10 mouse cellular contexts compared by ENCODE assay signal in the genomic region with DNA sequence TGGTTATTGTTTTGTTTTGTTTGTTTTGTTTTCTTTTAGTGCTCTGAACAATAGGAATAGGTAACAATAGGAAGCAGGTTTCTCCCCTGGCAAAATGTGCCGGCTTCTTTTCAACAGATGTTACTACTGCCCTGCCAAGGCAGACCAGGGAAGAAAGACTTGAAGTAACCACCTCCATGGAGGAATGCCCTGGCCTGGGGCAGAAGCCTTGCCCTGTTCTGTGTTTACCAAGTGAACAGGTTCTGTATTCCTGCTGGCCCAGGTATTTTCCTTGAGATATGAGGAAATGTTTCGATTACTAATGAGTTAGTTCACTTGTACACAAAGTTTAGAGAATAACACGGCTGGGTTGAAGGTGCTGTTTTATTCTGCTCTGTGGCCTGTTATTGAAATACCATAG. TPM values are rescaled to one million over a fixed set of nuclear protein-coding genes. Genes with fewer than 3 reads are reported as not detected.
DNase-seq lines count a peak whose midpoint lies in the region; ATAC-seq and TF ChIP-seq lines count a peak whose summit lies in the region.
"Had no signal": no experiment of that assay in that cellular context is flagged by ENCODE, and none has a peak within 500 bp of the region (broad histone marks: within the 10 kb centered on the region; RNA-seq: fewer than 3 reads in every experiment).

No protein-coding gene starts in this region.

- TF ChIP-seq CTCF in hindbrain, postnatal 0 days (IDR thresholded peaks at IDR 0.05; ENCODE audit: low read depth): no peak

- no peak for DNase-seq in neural tube, embryonic 11.5 days (ENCODE audit: low spot score)
- no peak for DNase-seq in neural tube, embryonic 10.5 days (ENCODE audit: extremely low spot score, low spot score)
- DNase-seq in hindbrain, postnatal 0 days (ENCODE audit: low spot score): no peak
- no peak for DNase-seq in limb, embryonic 14.5 days (ENCODE audit: low spot score)
- no peak for DNase-seq in urinary bladder, postnatal 4 days (ENCODE audit: low spot score in 2 of 2)
- DNase-seq in layer of hippocampus, adult 9-10 months (ENCODE audit: low spot score): no peak
- DNase-seq: thymus, postnatal 14 days had no signal

- TF ChIP-seq POLR2A in limb, embryonic 14.5 days (IDR thresholded peaks at IDR 0.05; ENCODE audit: borderline replicate concordance, extremely low read depth, insufficient read depth, insufficient read length): no peak

- no peaks in the 10 kb centered on the region for H3K9me3 ChIP-seq in neural tube, embryonic 11.5 days (ENCODE audit: control insufficient read depth, low read length)
- H3K9me3 ChIP-seq in hindbrain, postnatal 0 days (ENCODE audit: low read length): no peaks in the 10 kb centered on the region
- no peaks in the 10 kb centered on the region for H3K9me3 ChIP-seq in limb, embryonic 14.5 days (ENCODE audit: control insufficient read depth, low read length)
- no peaks in the 10 kb centered on the region for H3K9me3 ChIP-seq in stomach, embryonic 14.5 days (ENCODE audit: control insufficient read depth, low read depth, low read length)

- no peak for ATAC-seq in neural tube, embryonic 11.5 days (ENCODE audit: insufficient read depth, low FRiP score, low TSS enrichment)
- ATAC-seq in hindbrain, postnatal 0 days: no peak
- no peak for ATAC-seq in limb, embryonic 14.5 days (ENCODE audit: low FRiP score, low read depth)
- no peak for ATAC-seq in stomach, embryonic 14.5 days (ENCODE audit: insufficient number of reproducible peaks, insufficient read depth, low FRiP score, low read depth)
- no peak for ATAC-seq in erythroid progenitor cell, adult 5-6 weeks (replicated peaks; ENCODE audit: low FRiP score, poor library complexity, severe bottlenecking)

- H3K27ac ChIP-seq in neural tube, embryonic 11.5 days (ENCODE audit: low read depth, low read length): no peak overlapping the region
- no peak overlapping the region for H3K27ac ChIP-seq in hindbrain, postnatal 0 days
- H3K27ac ChIP-seq in limb, embryonic 14.5 days (replicated peaks; ENCODE audit: low read depth, low read length): no peak overlapping the region
- H3K27ac ChIP-seq in stomach, embryonic 14.5 days (ENCODE audit: low read length): no peak overlapping the region
- H3K27ac ChIP-seq: macrophage had no signal

- H3K4me2 ChIP-seq in neural tube, embryonic 11.5 days (ENCODE audit: low read depth): peak overlapping the region; percentile 86; the same call in 1 of the 2 replicates
- H3K4me2 ChIP-seq in hindbrain, postnatal 0 days (ENCODE audit: low read depth, low read length): peak overlapping the region; percentile 96
- no peak overlapping the region for H3K4me2 ChIP-seq in limb, embryonic 14.5 days (replicated peaks; ENCODE audit: low read depth, low read length, severe bottlenecking)
- peak overlapping the region; percentile 83 for H3K4me2 ChIP-seq in stomach, embryonic 14.5 days (replicated peaks; ENCODE audit: low read depth, low read length)

- no peak overlapping the region for H3K9ac ChIP-seq in neural tube, embryonic 11.5 days (ENCODE audit: low read length)
- no peak overlapping the region for H3K9ac ChIP-seq in hindbrain, postnatal 0 days (replicated peaks; ENCODE audit: low read length)
- no peak overlapping the region for H3K9ac ChIP-seq in limb, embryonic 14.5 days (ENCODE audit: low read depth, low read length, severe bottlenecking)
- H3K9ac ChIP-seq in stomach, embryonic 14.5 days (replicated peaks; ENCODE audit: low read depth, low read length): peak overlapping the region; percentile 87; the same call in 1 of the 2 replicates

- H3K4me1 ChIP-seq in neural tube, embryonic 11.5 days (ENCODE audit: control insufficient read depth, insufficient read depth, low read length): peaks cover 6% of the 10 kb centered on the region
- peaks cover 8% of the 10 kb centered on the region for H3K4me1 ChIP-seq in hindbrain, postnatal 0 days (ENCODE audit: insufficient read depth, low read length)
- peaks cover 9% of the 10 kb centered on the region; the same call in 1 of the 2 replicates for H3K4me1 ChIP-seq in limb, embryonic 14.5 days (ENCODE audit: control insufficient read depth, insufficient read depth, low read length)
- peaks cover 6% of the 10 kb centered on the region; the same call in 1 of the 2 replicates for H3K4me1 ChIP-seq in stomach, embryonic 14.5 days (ENCODE audit: control insufficient read depth, insufficient read depth, low read length)

- H3K36me3 ChIP-seq in neural tube, embryonic 11.5 days (ENCODE audit: control insufficient read depth, insufficient read depth, low read length): no peaks in the 10 kb centered on the region
- H3K36me3 ChIP-seq in hindbrain, postnatal 0 days (ENCODE audit: insufficient read depth, low read length): no peaks in the 10 kb centered on the region
- 0 out of 2 replicates have a peak, but pooled peaks cover 6% of the 10 kb centered on the region for H3K36me3 ChIP-seq in limb, embryonic 14.5 days (ENCODE audit: control insufficient read depth, insufficient read depth, low read length)
- H3K36me3 ChIP-seq in stomach, embryonic 14.5 days (ENCODE audit: control insufficient read depth, insufficient read depth, low read length): no peaks in the 10 kb centered on the region; the same call in 1 of the 2 replicates

- peak overlapping the region; percentile 74; the same call in 1 of the 2 replicates for H3K4me3 ChIP-seq in neural tube, embryonic 11.5 days (ENCODE audit: low read depth, low read length)
- H3K4me3 ChIP-seq in hindbrain, postnatal 0 days (ENCODE audit: low read length): peak overlapping the region; percentile 75; the same call in 1 of the 2 replicates
- 0 out of 2 replicates have a peak overlapping the region, but pooled peaks have one; percentile 63 for H3K4me3 ChIP-seq in limb, embryonic 14.5 days (replicated peaks; ENCODE audit: low read length)
- peak overlapping the region; percentile 70 for H3K4me3 ChIP-seq in stomach, embryonic 14.5 days (ENCODE audit: low read depth, low read length)

- no peaks in the 10 kb centered on the region for H3K27me3 ChIP-seq in neural tube, embryonic 11.5 days (ENCODE audit: control insufficient read depth, insufficient read depth, low read length)
- no peaks in the 10 kb centered on the region for H3K27me3 ChIP-seq in hindbrain, postnatal 0 days (ENCODE audit: insufficient read depth, low read length)
- H3K27me3 ChIP-seq in limb, embryonic 14.5 days (ENCODE audit: control insufficient read depth, insufficient read depth, low read length): no peaks in the 10 kb centered on the region
- no peaks in the 10 kb centered on the region for H3K27me3 ChIP-seq in stomach, embryonic 14.5 days (ENCODE audit: control insufficient read depth, insufficient read depth, low read length)

- 65% methylated on average over 3 of the region's 3 CpGs for WGBS in neural tube, embryonic 11.5 days
- WGBS in hindbrain, postnatal 0 days: 63% methylated on average over 3 of the region's 3 CpGs
- WGBS in limb, embryonic 14.5 days: 72% methylated on average over 3 of the region's 3 CpGs
- 52% methylated on average over 3 of the region's 3 CpGs for WGBS in stomach, embryonic 14.5 days

RNA-seq across cellular contexts. Expression of a gene that starts 1.4 kb away (rescaled TPM):
- 20.7 and 23.1 TPM in 2 replicates for polyA plus RNA-seq in neural tube, embryonic 11.5 days (2014; fragmentation: Nextera tagmentation; extraction: Ambion mirVana)
- 10.8 and 13.8 TPM in 2 replicates for total RNA-seq in hindbrain, postnatal 0 days (2014; rRNA removed)
- 42.4 and 43.1 TPM in 2 replicates for polyA plus RNA-seq in hindbrain, postnatal 0 days (2015; fragmentation: Nextera tagmentation; extraction: Ambion mirVana)
- polyA plus RNA-seq in limb, embryonic 14.5 days (2012; rRNA removed): 6.5 and 7.4 TPM in 2 replicates
- 11.3 and 13.1 TPM in 2 replicates for polyA plus RNA-seq in limb, embryonic 14.5 days (2014; fragmentation: Nextera tagmentation; extraction: Ambion mirVana)
- 23.4 and 24.2 TPM in 2 replicates for polyA plus RNA-seq in stomach, embryonic 14.5 days (2014; fragmentation: Nextera tagmentation; extraction: Ambion mirVana)
- 54.8 and 63.7 TPM in 2 replicates for total RNA-seq in erythroid progenitor cell, adult 5-6 weeks (2015; ENCODE audit: low replicate concordance)
- total RNA-seq in erythroid progenitor cell, adult 5-6 weeks (2017; ENCODE audit: low replicate concordance): 32.6 and 39.3 TPM in 2 replicates

RNA-seq across cellular contexts. Expression of a gene that starts 1.5 kb away (rescaled TPM):
- 189 and 194 TPM in 2 replicates for polyA plus RNA-seq in neural tube, embryonic 11.5 days (2014; fragmentation: Nextera tagmentation; extraction: Ambion mirVana)
- 29.7 and 40.0 TPM in 2 replicates for total RNA-seq in hindbrain, postnatal 0 days (2014; rRNA removed)
- polyA plus RNA-seq in hindbrain, postnatal 0 days (2015; fragmentation: Nextera tagmentation; extraction: Ambion mirVana): 132 and 135 TPM in 2 replicates
- 20.5 and 27.3 TPM in 2 replicates for polyA plus RNA-seq in limb, embryonic 14.5 days (2012; rRNA removed)
- polyA plus RNA-seq in limb, embryonic 14.5 days (2014; fragmentation: Nextera tagmentation; extraction: Ambion mirVana): 158 and 169 TPM in 2 replicates
- polyA plus RNA-seq in stomach, embryonic 14.5 days (2014; fragmentation: Nextera tagmentation; extraction: Ambion mirVana): 176 and 184 TPM in 2 replicates
- 192 and 213 TPM in 2 replicates for total RNA-seq in erythroid progenitor cell, adult 5-6 weeks (2015; ENCODE audit: low replicate concordance)
- total RNA-seq in erythroid progenitor cell, adult 5-6 weeks (2017; ENCODE audit: low replicate concordance): 238 and 251 TPM in 2 replicates

RNA-seq across cellular contexts. Expression of a gene that starts 28.7 kb away (rescaled TPM):
- polyA plus RNA-seq in neural tube, embryonic 11.5 days (2014; fragmentation: Nextera tagmentation; extraction: Ambion mirVana): not detected in 2 replicates
- 0.31 and 2.3 TPM in 2 replicates for total RNA-seq in hindbrain, postnatal 0 days (2014; rRNA removed)
- polyA plus RNA-seq in hindbrain, postnatal 0 days (2015; fragmentation: Nextera tagmentation; extraction: Ambion mirVana): 0.85 and 0.96 TPM in 2 replicates
- 2.1 and 2.4 TPM in 2 replicates for polyA plus RNA-seq in limb, embryonic 14.5 days (2012; rRNA removed)
- polyA plus RNA-seq in limb, embryonic 14.5 days (2014; fragmentation: Nextera tagmentation; extraction: Ambion mirVana): 2.0 and 2.1 TPM in 2 replicates
- 1.4 and 1.8 TPM in 2 replicates for polyA plus RNA-seq in stomach, embryonic 14.5 days (2014; fragmentation: Nextera tagmentation; extraction: Ambion mirVana)
- not detected in 2 replicates for total RNA-seq in erythroid progenitor cell, adult 5-6 weeks (2015; ENCODE audit: low replicate concordance)
- total RNA-seq in erythroid progenitor cell, adult 5-6 weeks (2017; ENCODE audit: low replicate concordance): not detected in 2 replicates
- polyA plus RNA-seq: macrophage had no signal
